Mouse (Mus musculus) layer of hippocampus, postnatal 25 days (tissue): Measurements from ENCODE around the gene Sh3bgrl. TPM values are rescaled to one million over a fixed set of nuclear protein-coding genes. Genes with fewer than 3 reads are reported as not detected.
"Not testable (repeated sequence)": the region's sequence is repeated elsewhere in the genome, so short reads cannot be mapped to it uniquely, and the experiment has no call there.

ENCODE experiments used
- DNase-seq, 2 experiments: peaks; one replicate each; pipeline ENCODE4 v3.0.0; 2022; ENCODE audit warnings: mixed read lengths in 2 of 2, low spot score in 1 of 2; ENCODE audit errors: extremely low spot score in 1 of 2
- total RNA-seq, 2 experiments: library from RNA; stranded (reverse); gene quantifications; 2 replicates each; pipeline ENCODE4 v1.2.3; 2021

The Sh3bgrl gene
- total RNA-seq, result 10 to 100 TPM; 91.0 to 94.9 TPM

GRCm38 (mm10) chrX:109095245-109096242, at the start of gene Sh3bgrl:
Gene Sh3bgrl, plus strand, starts transcription at chrX:109095365.
- DNase-seq, result peak; percentile 23 to 40

GRCm38 (mm10) chrX:109047773-109048172, 47.4 kb upstream of the Sh3bgrl start:
- no peak for DNase-seq

- no peak for DNase-seq
Observed at GRCm38 (mm10) chrX:109071719-109072118, 23.4 kb upstream of the Sh3bgrl start.

GRCm38 (mm10) chrX:109075716-109076115, 19.4 kb upstream of the Sh3bgrl start:
- no peak for DNase-seq

GRCm38 (mm10) chrX:109076355-109076754, 18.8 kb upstream of the Sh3bgrl start:
- DNase-seq, result no peak

GRCm38 (mm10) chrX:109079354-109079753, 15.8 kb upstream of the Sh3bgrl start:
- not testable (repeated sequence) for DNase-seq

GRCm38 (mm10) chrX:109087073-109087472, 8.1 kb upstream of the Sh3bgrl start:
- no peak for DNase-seq

GRCm38 (mm10) chrX:109094800-109095199, 365 bp upstream of the Sh3bgrl start:
- no peak for DNase-seq

- DNase-seq, result no peak
Observed at GRCm38 (mm10) chrX:109098511-109098910, 3.3 kb downstream of the Sh3bgrl start.

GRCm38 (mm10) chrX:109100441-109100840, 5.3 kb downstream of the Sh3bgrl start:
- no peak for DNase-seq

GRCm38 (mm10) chrX:109108117-109108805, 13.1 kb downstream of the Sh3bgrl start:
- DNase-seq, result no peak

- DNase-seq, result no peak
Observed at GRCm38 (mm10) chrX:109112885-109113284, 17.7 kb downstream of the Sh3bgrl start.

GRCm38 (mm10) chrX:109113401-109114280, 18.5 kb downstream of the Sh3bgrl start:
- no peak for DNase-seq

GRCm38 (mm10) chrX:109119829-109120826, 25.0 kb downstream of the Sh3bgrl start:
- no peak for DNase-seq

- DNase-seq, result no peak
Observed at GRCm38 (mm10) chrX:109121161-109121560, 26.0 kb downstream of the Sh3bgrl start.

- no peak for DNase-seq
Observed at GRCm38 (mm10) chrX:109122670-109123069, 27.5 kb downstream of the Sh3bgrl start.

- DNase-seq, result no peak
Observed at GRCm38 (mm10) chrX:109123762-109124161, 28.6 kb downstream of the Sh3bgrl start.

- no peak for DNase-seq
Observed at GRCm38 (mm10) chrX:109126847-109127246, 31.7 kb downstream of the Sh3bgrl start.

- no peak for DNase-seq
Observed at GRCm38 (mm10) chrX:109127551-109128088, 32.5 kb downstream of the Sh3bgrl start.
